Mouse (Mus musculus) cortical plate, adult 2 months (tissue): ENCODE results near the gene Tnfrsf21.

ENCODE experiments used
- CTCF ChIP-seq: fragments of 200-500 bp; IDR thresholded peaks from 2 replicates; pipeline ENCODE4 v1.5.1; 2011; ENCODE audit warnings: mild to moderate bottlenecking, control low read depth, low read length; ENCODE audit not compliant: insufficient read depth; ENCODE audit errors: extremely low read depth
- POLR2A ChIP-seq: fragments of 200-500 bp; IDR thresholded peaks from 2 replicates; pipeline ENCODE4 v1.6.1; 2011; ENCODE audit warnings: mild to moderate bottlenecking, low read length, control low read depth; ENCODE audit not compliant: insufficient read depth; ENCODE audit errors: extremely low read depth

DNA sequence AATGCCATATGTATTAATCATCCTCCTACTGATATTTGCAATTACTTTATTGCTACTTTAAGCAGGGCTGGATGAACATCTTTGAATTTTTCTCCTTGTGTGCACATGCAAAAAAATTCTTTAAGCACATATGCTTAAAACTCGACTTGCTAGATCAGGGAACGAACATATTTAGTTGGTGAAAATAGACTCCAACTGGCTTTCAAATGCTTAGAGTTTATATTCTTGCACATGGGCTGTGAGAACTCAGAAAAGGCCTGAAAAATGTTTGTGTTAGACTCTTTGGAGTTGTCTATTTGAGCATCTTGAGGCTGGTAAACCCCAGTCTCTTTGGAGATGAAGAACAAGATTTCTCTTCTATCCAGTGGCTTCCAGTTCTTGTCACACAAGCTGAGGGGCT is 48.2 kb upstream of the Tnfrsf21 start:
- no peak for TF ChIP-seq CTCF
- no peak for TF ChIP-seq POLR2A
